Mouse (Mus musculus): Measurements from ENCODE around the gene Prdm11. TPM values are rescaled to one million over a fixed set of nuclear protein-coding genes. Genes with fewer than 3 reads are reported as not detected.

Gene Prdm11
- total RNA-seq, 1 experiment = 3.7 TPM

GRCm38 (mm10) chr2:93039706-93040105 is 6.3 kb downstream of the Prdm11 start:
- H3K9me3 ChIP-seq (ENCODE audit: control insufficient read depth, insufficient read depth, low read depth, low read length) = no peaks in the 10 kb centered on the region
- TF ChIP-seq MAFK (IDR thresholded peaks at IDR 0.05; ENCODE audit: insufficient read depth, low read depth, low read length) (no peak), ZC3H11A (IDR thresholded peaks at IDR 0.05; ENCODE audit: borderline replicate concordance, low read depth, low read length) (no peak), ZNF384 (IDR thresholded peaks at IDR 0.05; ENCODE audit: low read depth, low read length) (no peak), CHD2 (IDR thresholded peaks at IDR 0.05; ENCODE audit: low read depth, low read length) (no peak), HCFC1 (IDR thresholded peaks at IDR 0.05; ENCODE audit: borderline replicate concordance, insufficient read depth, low read length) (no peak)
- no peak overlapping the region for H3K27ac ChIP-seq (ENCODE audit: insufficient read depth, low read depth, low read length, poor library complexity, severe bottlenecking)
- no peak overlapping the region for H3K9ac ChIP-seq (ENCODE audit: insufficient read depth, low read depth, low read length, poor library complexity, severe bottlenecking)
- in situ Hi-C loops (cut with MboI; ENCODE audit: low sequenced_read_pairs in 2 of 2, unreplicated experiment in 2 of 2) = no loop called here
- peaks cover 0 to 5% of the 10 kb centered on the region in 2 experiments; a peak in 1 of 4 replicates for H3K4me1 ChIP-seq (ENCODE audit: control insufficient read depth in 2 of 2, insufficient read depth in 2 of 2, low read length in 2 of 2, poor library complexity in 1 of 2)
- H3K4me3 ChIP-seq (ENCODE audit: insufficient read depth in 1 of 2, low read depth in 1 of 2, low read length in 2 of 2, poor library complexity in 1 of 2, severe bottlenecking in 1 of 2) = no peak overlapping the region
- no peaks in the 10 kb centered on the region for H3K36me3 ChIP-seq (ENCODE audit: control insufficient read depth, insufficient read depth, low read length, poor library complexity, severe bottlenecking)
- no peak for DNase-seq (ENCODE audit: low read depth, low spot score)

GRCm38 (mm10) chr2:93039043-93039442 is 6.9 kb downstream of the Prdm11 start:
- DNase-seq (ENCODE audit: low read depth, low spot score) = no peak
- H3K27ac ChIP-seq (ENCODE audit: insufficient read depth, low read depth, low read length, poor library complexity, severe bottlenecking) = no peak overlapping the region
- no peaks in the 10 kb centered on the region for H3K36me3 ChIP-seq (ENCODE audit: control insufficient read depth, insufficient read depth, low read length, poor library complexity, severe bottlenecking)
- in situ Hi-C loops (cut with MboI; ENCODE audit: low sequenced_read_pairs in 2 of 2, unreplicated experiment in 2 of 2) = no loop called here
- no peaks in the 10 kb centered on the region for H3K9me3 ChIP-seq (ENCODE audit: control insufficient read depth, insufficient read depth, low read depth, low read length)
- peaks cover 0 to 5% of the 10 kb centered on the region in 2 experiments; a peak in 1 of 4 replicates for H3K4me1 ChIP-seq (ENCODE audit: control insufficient read depth in 2 of 2, insufficient read depth in 2 of 2, low read length in 2 of 2, poor library complexity in 1 of 2)
- TF ChIP-seq ZC3H11A (IDR thresholded peaks at IDR 0.05; ENCODE audit: borderline replicate concordance, low read depth, low read length) = no peak
- TF ChIP-seq MAFK (IDR thresholded peaks at IDR 0.05; ENCODE audit: insufficient read depth, low read depth, low read length) = no peak
- TF ChIP-seq ZNF384 (IDR thresholded peaks at IDR 0.05; ENCODE audit: low read depth, low read length) = no peak
- no peak for TF ChIP-seq CHD2 (IDR thresholded peaks at IDR 0.05; ENCODE audit: low read depth, low read length)
- no peak for TF ChIP-seq HCFC1 (IDR thresholded peaks at IDR 0.05; ENCODE audit: borderline replicate concordance, insufficient read depth, low read length)
- H3K9ac ChIP-seq (ENCODE audit: insufficient read depth, low read depth, low read length, poor library complexity, severe bottlenecking) = no peak overlapping the region
- H3K4me3 ChIP-seq (ENCODE audit: insufficient read depth in 1 of 2, low read depth in 1 of 2, low read length in 2 of 2, poor library complexity in 1 of 2, severe bottlenecking in 1 of 2) = no peak overlapping the region

GRCm38 (mm10) chr2:93035631-93036030 is 10.3 kb downstream of the Prdm11 start:
- no peak for TF ChIP-seq MAFK (IDR thresholded peaks at IDR 0.05; ENCODE audit: insufficient read depth, low read depth, low read length)
- no peak for TF ChIP-seq CHD2 (IDR thresholded peaks at IDR 0.05; ENCODE audit: low read depth, low read length)
- no peak for TF ChIP-seq ZNF384 (IDR thresholded peaks at IDR 0.05; ENCODE audit: low read depth, low read length)
- TF ChIP-seq HCFC1 (IDR thresholded peaks at IDR 0.05; ENCODE audit: borderline replicate concordance, insufficient read depth, low read length) = no peak
- TF ChIP-seq ZC3H11A (IDR thresholded peaks at IDR 0.05; ENCODE audit: borderline replicate concordance, low read depth, low read length) = no peak
- in situ Hi-C loops (cut with MboI; ENCODE audit: low sequenced_read_pairs in 2 of 2, unreplicated experiment in 2 of 2) = no loop called here
- Histone ChIP-seq H3K36me3 (ENCODE audit: control insufficient read depth, insufficient read depth, low read length, poor library complexity, severe bottlenecking) (no peaks in the 10 kb centered on the region), H3K4me3 (ENCODE audit: insufficient read depth in 1 of 2, low read depth in 1 of 2, low read length in 2 of 2, poor library complexity in 1 of 2, severe bottlenecking in 1 of 2) (no peak overlapping the region), H3K9ac (ENCODE audit: insufficient read depth, low read depth, low read length, poor library complexity, severe bottlenecking) (no peak overlapping the region), H3K4me1 (ENCODE audit: control insufficient read depth in 2 of 2, insufficient read depth in 2 of 2, low read length in 2 of 2, poor library complexity in 1 of 2) (peaks cover 0 to 5% of the 10 kb centered on the region in 2 experiments; a peak in 1 of 4 replicates), H3K9me3 (ENCODE audit: control insufficient read depth, insufficient read depth, low read depth, low read length) (no peaks in the 10 kb centered on the region), H3K27ac (ENCODE audit: insufficient read depth, low read depth, low read length, poor library complexity, severe bottlenecking) (no peak overlapping the region)
- DNase-seq (ENCODE audit: low read depth, low spot score) = no peak

- no peak for DNase-seq (ENCODE audit: low read depth, low spot score)
- H3K4me3 ChIP-seq (ENCODE audit: insufficient read depth in 1 of 2, low read depth in 1 of 2, low read length in 2 of 2, poor library complexity in 1 of 2, severe bottlenecking in 1 of 2) = no peak overlapping the region
- TF ChIP-seq HCFC1 (IDR thresholded peaks at IDR 0.05; ENCODE audit: borderline replicate concordance, insufficient read depth, low read length) (no peak), CHD2 (IDR thresholded peaks at IDR 0.05; ENCODE audit: low read depth, low read length) (no peak), MAFK (IDR thresholded peaks at IDR 0.05; ENCODE audit: insufficient read depth, low read depth, low read length) (no peak), ZNF384 (IDR thresholded peaks at IDR 0.05; ENCODE audit: low read depth, low read length) (no peak), ZC3H11A (IDR thresholded peaks at IDR 0.05; ENCODE audit: borderline replicate concordance, low read depth, low read length) (no peak)
- in situ Hi-C loops (cut with MboI; ENCODE audit: low sequenced_read_pairs in 2 of 2, unreplicated experiment in 2 of 2) = no loop called here
- H3K9me3 ChIP-seq (ENCODE audit: control insufficient read depth, insufficient read depth, low read depth, low read length) = no peaks in the 10 kb centered on the region
- H3K36me3 ChIP-seq (ENCODE audit: control insufficient read depth, insufficient read depth, low read length, poor library complexity, severe bottlenecking) = no peaks in the 10 kb centered on the region
- no peak overlapping the region for H3K27ac ChIP-seq (ENCODE audit: insufficient read depth, low read depth, low read length, poor library complexity, severe bottlenecking)
- no peak overlapping the region for H3K9ac ChIP-seq (ENCODE audit: insufficient read depth, low read depth, low read length, poor library complexity, severe bottlenecking)
- peaks cover 0 to 9% of the 10 kb centered on the region in 2 experiments; a peak in 2 of 4 replicates for H3K4me1 ChIP-seq (ENCODE audit: control insufficient read depth in 2 of 2, insufficient read depth in 2 of 2, low read length in 2 of 2, poor library complexity in 1 of 2)
These were observed 13.3 kb downstream of the Prdm11 start for GRCm38 (mm10) chr2:93032651-93033050.

GRCm38 (mm10) chr2:93032049-93032448 is 13.9 kb downstream of the Prdm11 start:
- no peak overlapping the region for H3K4me3 ChIP-seq (ENCODE audit: insufficient read depth in 1 of 2, low read depth in 1 of 2, low read length in 2 of 2, poor library complexity in 1 of 2, severe bottlenecking in 1 of 2)
- TF ChIP-seq CHD2 (IDR thresholded peaks at IDR 0.05; ENCODE audit: low read depth, low read length) (no peak), MAFK (IDR thresholded peaks at IDR 0.05; ENCODE audit: insufficient read depth, low read depth, low read length) (no peak), HCFC1 (IDR thresholded peaks at IDR 0.05; ENCODE audit: borderline replicate concordance, insufficient read depth, low read length) (no peak), ZC3H11A (IDR thresholded peaks at IDR 0.05; ENCODE audit: borderline replicate concordance, low read depth, low read length) (no peak), ZNF384 (IDR thresholded peaks at IDR 0.05; ENCODE audit: low read depth, low read length) (no peak)
- H3K4me1 ChIP-seq (ENCODE audit: control insufficient read depth in 2 of 2, insufficient read depth in 2 of 2, low read length in 2 of 2, poor library complexity in 1 of 2) = peaks cover 0 to 9% of the 10 kb centered on the region in 2 experiments; a peak in 2 of 4 replicates
- H3K9ac ChIP-seq (ENCODE audit: insufficient read depth, low read depth, low read length, poor library complexity, severe bottlenecking) = no peak overlapping the region
- DNase-seq (ENCODE audit: low read depth, low spot score) = no peak
- no peak overlapping the region for H3K27ac ChIP-seq (ENCODE audit: insufficient read depth, low read depth, low read length, poor library complexity, severe bottlenecking)
- in situ Hi-C loops (cut with MboI; ENCODE audit: low sequenced_read_pairs in 2 of 2, unreplicated experiment in 2 of 2) = no loop called here
- H3K36me3 ChIP-seq (ENCODE audit: control insufficient read depth, insufficient read depth, low read length, poor library complexity, severe bottlenecking) = no peaks in the 10 kb centered on the region
- H3K9me3 ChIP-seq (ENCODE audit: control insufficient read depth, insufficient read depth, low read depth, low read length) = no peaks in the 10 kb centered on the region

All from ES-E14 (cell line).